Mouse (Mus musculus): ENCODE data around the gene Caskin1. TPM values are rescaled to one million over a fixed set of nuclear protein-coding genes. Genes with fewer than 3 reads are reported as not detected.

The Caskin1 gene
- polyA plus RNA-seq, 1 experiment from 2014 or later, result 0.33 TPM

DNA sequence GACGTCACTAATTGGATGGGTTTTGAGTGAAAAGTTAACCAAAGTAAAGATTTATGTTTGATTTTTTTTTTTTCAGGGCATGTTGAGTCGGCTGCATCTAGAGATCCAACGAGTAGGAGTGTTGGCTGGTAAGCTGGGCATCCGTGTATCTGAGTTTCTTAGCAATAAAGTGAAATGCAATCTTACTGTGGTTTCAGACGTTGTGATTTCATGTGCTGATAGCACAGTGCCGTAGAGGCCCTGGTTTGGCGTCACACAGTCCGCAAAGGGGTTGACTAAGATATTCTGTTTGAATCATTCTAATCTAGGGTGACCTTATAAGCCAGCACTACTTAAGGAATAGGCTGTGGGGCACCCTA lies 40.1 kb downstream of the Caskin1 start:
- H3K9ac ChIP-seq (replicated peaks; ENCODE audit: low read depth), result peak overlapping the region; percentile 50
- no peaks in the 10 kb centered on the region for H3K36me3 ChIP-seq (ENCODE audit: insufficient read depth, low read length)
- H3K27ac ChIP-seq (ENCODE audit: low read length), result peak overlapping the region; percentile 51
- H3K9me3 ChIP-seq (ENCODE audit: low read length), result no peaks in the 10 kb centered on the region
- ATAC-seq, result no peak
- WGBS, result under 1% methylated on average over 8 of the region's 8 CpGs
- H3K4me3 ChIP-seq (ENCODE audit: low read depth, low read length), result peak overlapping the region; percentile 46
- no peaks in the 10 kb centered on the region for H3K27me3 ChIP-seq (replicated peaks; ENCODE audit: insufficient read depth, low read length)
- TF ChIP-seq CTCF (IDR thresholded peaks at IDR 0.05) (no peak), EP300 (IDR thresholded peaks at IDR 0.05) (no peak)
- H3K4me1 ChIP-seq (ENCODE audit: insufficient read depth, low read depth, low read length), result peaks cover 18% of the 10 kb centered on the region; the same call in 1 of the 2 replicates
- no peak for DNase-seq (ENCODE audit: low spot score)
- H3K4me2 ChIP-seq (replicated peaks; ENCODE audit: low read depth, low read length), result peak overlapping the region; percentile 63

DNA sequence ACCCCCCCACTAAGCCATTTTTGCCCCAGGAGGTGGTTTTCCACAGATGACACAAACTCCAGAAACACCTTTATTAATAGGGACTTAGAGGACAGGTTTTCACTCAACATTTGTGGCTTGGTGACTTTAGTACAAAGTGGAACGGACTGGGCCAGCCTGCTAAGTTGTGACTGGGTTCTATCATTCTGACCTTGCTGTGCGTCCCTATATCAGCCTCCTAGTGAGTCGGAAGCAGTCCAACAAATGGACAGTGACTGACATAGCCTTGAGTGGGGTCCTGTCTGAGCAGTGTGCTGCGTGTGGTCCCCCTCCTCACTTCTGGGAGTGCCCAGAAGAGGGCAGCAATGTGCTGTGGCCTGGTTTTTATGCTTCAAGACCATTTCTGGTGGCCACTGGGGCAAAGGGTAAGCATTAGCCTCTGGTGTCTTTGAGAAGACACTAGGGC lies 40.6 kb downstream of the Caskin1 start:
- H3K27me3 ChIP-seq (replicated peaks; ENCODE audit: insufficient read depth, low read length), result no peaks in the 10 kb centered on the region
- no peaks in the 10 kb centered on the region for H3K36me3 ChIP-seq (ENCODE audit: insufficient read depth, low read length)
- ATAC-seq, result no peak
- H3K4me1 ChIP-seq (ENCODE audit: insufficient read depth, low read depth, low read length), result peaks cover 18% of the 10 kb centered on the region; the same call in 1 of the 2 replicates
- H3K4me3 ChIP-seq (ENCODE audit: low read depth, low read length), result peak overlapping the region; percentile 46
- peak overlapping the region; percentile 63 for H3K4me2 ChIP-seq (replicated peaks; ENCODE audit: low read depth, low read length)
- no peaks in the 10 kb centered on the region for H3K9me3 ChIP-seq (ENCODE audit: low read length)
- peak; percentile 67 for DNase-seq (ENCODE audit: low spot score)
- no peak overlapping the region for H3K27ac ChIP-seq (ENCODE audit: low read length)
- peak overlapping the region; percentile 50 for H3K9ac ChIP-seq (replicated peaks; ENCODE audit: low read depth)
- WGBS, result 3% methylated on average over 4 of the region's 4 CpGs
- TF ChIP-seq EP300 (IDR thresholded peaks at IDR 0.05) (no peak), CTCF (IDR thresholded peaks at IDR 0.05) (peak; percentile 92)

DNA sequence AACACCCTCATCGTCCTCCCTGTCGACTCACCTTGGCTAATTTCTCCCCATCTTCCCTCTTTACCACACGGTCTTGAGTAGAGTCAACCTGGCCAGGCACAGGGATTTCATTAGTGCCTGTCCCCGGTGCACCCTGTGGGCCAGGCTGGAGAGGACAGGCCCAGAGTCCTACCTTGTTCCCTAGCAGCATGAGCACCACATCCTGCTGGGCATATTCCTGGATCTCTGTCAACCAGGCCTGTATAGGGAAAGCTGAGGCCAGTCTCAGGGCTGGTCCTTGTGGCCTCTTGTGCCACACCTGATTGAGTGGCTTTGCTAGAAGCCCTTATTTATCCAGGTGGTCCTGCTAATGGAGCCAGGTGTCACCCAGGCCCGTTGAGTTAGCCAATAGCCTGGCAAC lies 41.5 kb downstream of the Caskin1 start:
- WGBS, result 20% methylated on average over 5 of the region's 5 CpGs
- Histone ChIP-seq H3K27ac (ENCODE audit: low read length) (no peak overlapping the region), H3K27me3 (replicated peaks; ENCODE audit: insufficient read depth, low read length) (no peaks in the 10 kb centered on the region), H3K4me1 (ENCODE audit: insufficient read depth, low read depth, low read length) (peaks cover 18% of the 10 kb centered on the region; the same call in 1 of the 2 replicates), H3K4me2 (replicated peaks; ENCODE audit: low read depth, low read length) (no peak overlapping the region), H3K36me3 (ENCODE audit: insufficient read depth, low read length) (no peaks in the 10 kb centered on the region), H3K4me3 (ENCODE audit: low read depth, low read length) (no peak overlapping the region), H3K9me3 (ENCODE audit: low read length) (no peaks in the 10 kb centered on the region), H3K9ac (replicated peaks; ENCODE audit: low read depth) (0 out of 2 replicates have a peak overlapping the region, but pooled peaks have one; percentile 20)
- no peak for TF ChIP-seq EP300 (IDR thresholded peaks at IDR 0.05)
- TF ChIP-seq CTCF (IDR thresholded peaks at IDR 0.05), result no peak
- ATAC-seq, result no peak
- DNase-seq (ENCODE audit: low spot score), result no peak

DNA sequence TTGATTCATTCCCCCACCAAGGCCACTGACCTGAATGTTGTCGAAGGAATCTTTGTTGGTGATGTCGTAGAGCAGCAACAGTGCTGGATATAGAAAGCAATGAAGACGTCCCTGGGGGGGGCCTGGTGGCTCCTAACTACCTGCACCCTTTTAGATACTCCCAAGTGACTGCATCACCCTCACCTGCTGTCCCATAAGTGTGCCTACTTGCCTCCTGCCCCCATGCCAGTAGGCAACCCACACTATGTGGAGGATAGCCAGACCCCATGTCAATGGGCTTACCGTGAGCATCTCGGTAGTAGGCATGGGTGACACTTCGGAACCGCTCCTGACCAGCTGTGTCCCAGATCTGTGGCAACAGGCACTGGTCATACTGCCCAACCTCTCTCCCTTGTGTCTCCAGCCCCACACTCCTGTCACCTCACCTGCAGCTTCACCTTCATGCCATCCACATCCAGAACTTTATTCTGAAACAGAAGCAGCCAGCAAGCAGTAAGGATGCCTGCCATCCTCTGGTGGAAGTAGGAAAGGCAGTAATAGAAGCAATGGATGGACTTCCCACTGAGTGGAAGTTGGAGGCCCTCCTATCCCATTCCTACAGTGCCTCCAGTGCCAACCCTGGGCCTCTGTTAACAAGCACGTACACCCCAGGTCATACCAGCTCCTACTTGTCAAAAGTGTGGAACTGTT lies 42.1 kb downstream of the Caskin1 start:
- Histone ChIP-seq H3K27me3 (replicated peaks; ENCODE audit: insufficient read depth, low read length) (no peaks in the 10 kb centered on the region), H3K9ac (replicated peaks; ENCODE audit: low read depth) (no peak overlapping the region), H3K27ac (ENCODE audit: low read length) (no peak overlapping the region), H3K36me3 (ENCODE audit: insufficient read depth, low read length) (no peaks in the 10 kb centered on the region), H3K4me3 (ENCODE audit: low read depth, low read length) (no peak overlapping the region), H3K4me2 (replicated peaks; ENCODE audit: low read depth, low read length) (no peak overlapping the region), H3K9me3 (ENCODE audit: low read length) (no peaks in the 10 kb centered on the region), H3K4me1 (ENCODE audit: insufficient read depth, low read depth, low read length) (peaks cover 13% of the 10 kb centered on the region; the same call in 1 of the 2 replicates)
- TF ChIP-seq CTCF (IDR thresholded peaks at IDR 0.05) (peak; percentile 51), EP300 (IDR thresholded peaks at IDR 0.05) (no peak)
- no peak for ATAC-seq
- no peak for DNase-seq (ENCODE audit: low spot score)
- WGBS, result 39% methylated on average over 8 of the region's 8 CpGs

- TF ChIP-seq EP300 (IDR thresholded peaks at IDR 0.05) (no peak), CTCF (IDR thresholded peaks at IDR 0.05) (no peak)
- Histone ChIP-seq H3K27ac (ENCODE audit: low read length) (no peak overlapping the region), H3K4me3 (ENCODE audit: low read depth, low read length) (no peak overlapping the region), H3K4me2 (replicated peaks; ENCODE audit: low read depth, low read length) (no peak overlapping the region), H3K9me3 (ENCODE audit: low read length) (no peaks in the 10 kb centered on the region), H3K36me3 (ENCODE audit: insufficient read depth, low read length) (no peaks in the 10 kb centered on the region), H3K27me3 (replicated peaks; ENCODE audit: insufficient read depth, low read length) (no peaks in the 10 kb centered on the region), H3K4me1 (ENCODE audit: insufficient read depth, low read depth, low read length) (peaks cover 13% of the 10 kb centered on the region; the same call in 1 of the 2 replicates), H3K9ac (replicated peaks; ENCODE audit: low read depth) (no peak overlapping the region)
- no peak for DNase-seq (ENCODE audit: low spot score)
- no peak for ATAC-seq
- 60% methylated on average over 3 of the region's 3 CpGs for whole genome bisulfite sequencing
Observed at GRCm38 (mm10) chr17:24531064-24531463, 42.7 kb downstream of the Caskin1 start.

DNA sequence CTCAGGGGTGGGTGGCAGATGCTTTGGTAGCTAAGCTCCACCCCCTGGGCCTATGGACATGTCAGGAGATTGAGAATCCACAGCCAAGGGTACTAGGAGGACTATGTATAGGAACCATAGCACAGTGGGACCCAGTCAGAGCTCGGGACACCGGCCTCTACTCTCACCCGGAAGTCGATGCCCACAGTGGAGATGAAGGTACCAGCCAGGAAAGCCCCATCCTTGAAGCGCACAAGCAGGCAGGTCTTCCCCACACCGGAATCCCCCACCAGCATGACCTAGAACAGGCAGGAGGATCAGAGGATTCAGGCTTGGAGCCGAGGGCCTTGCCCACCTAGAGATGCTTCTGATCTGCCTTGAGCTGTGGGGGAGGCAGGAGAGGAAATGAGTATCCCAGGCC lies 43.6 kb downstream of the Caskin1 start:
- H3K27me3 ChIP-seq (replicated peaks; ENCODE audit: insufficient read depth, low read length), result no peaks in the 10 kb centered on the region
- H3K4me3 ChIP-seq (ENCODE audit: low read depth, low read length), result no peak overlapping the region
- H3K36me3 ChIP-seq (ENCODE audit: insufficient read depth, low read length), result no peaks in the 10 kb centered on the region
- H3K9me3 ChIP-seq (ENCODE audit: low read length), result no peaks in the 10 kb centered on the region
- TF ChIP-seq CTCF (IDR thresholded peaks at IDR 0.05) (no peak), EP300 (IDR thresholded peaks at IDR 0.05) (no peak)
- peaks cover 8% of the 10 kb centered on the region; the same call in 1 of the 2 replicates for H3K4me1 ChIP-seq (ENCODE audit: insufficient read depth, low read depth, low read length)
- DNase-seq (ENCODE audit: low spot score) (no peak), ATAC-seq (no peak)
- no peak overlapping the region for H3K27ac ChIP-seq (ENCODE audit: low read length)
- WGBS, result 82% methylated on average over 7 of the region's 7 CpGs
- no peak overlapping the region for H3K4me2 ChIP-seq (replicated peaks; ENCODE audit: low read depth, low read length)
- no peak overlapping the region for H3K9ac ChIP-seq (replicated peaks; ENCODE audit: low read depth)

Measured in lung, postnatal 0 days (tissue).